Mouse (Mus musculus): ENCODE measurements around the gene Csrp3. TPM values are rescaled to one million over a fixed set of nuclear protein-coding genes. Genes with fewer than 3 reads are reported as not detected.

The Csrp3 gene
- polyA plus RNA-seq, 1 experiment from 2014 or later: not detected

GRCm38 (mm10) chr7:48875096-48875495, 27.3 kb upstream of the Csrp3 start:
- no peaks in the 10 kb centered on the region for H3K9me3 ChIP-seq (replicated peaks; ENCODE audit: control insufficient read depth, low read length)
- no peak overlapping the region for H3K9ac ChIP-seq (ENCODE audit: low read length)
- 87% methylated on average over 14 of the region's 14 CpGs for WGBS

GRCm38 (mm10) chr7:48871292-48871691, 23.5 kb upstream of the Csrp3 start:
- no peak for DNase-seq (ENCODE audit: low spot score)
- Histone ChIP-seq H3K9ac (ENCODE audit: low read length) (no peak overlapping the region), H3K4me3 (ENCODE audit: low read depth, low read length) (no peak overlapping the region), H3K27ac (ENCODE audit: low read depth, low read length) (no peak overlapping the region), H3K4me2 (ENCODE audit: low read length) (no peak overlapping the region), H3K36me3 (ENCODE audit: control insufficient read depth, insufficient read depth, low read length) (peaks cover 63% of the 10 kb centered on the region), H3K9me3 (replicated peaks; ENCODE audit: control insufficient read depth, low read length) (no peaks in the 10 kb centered on the region), H3K27me3 (replicated peaks; ENCODE audit: control insufficient read depth, insufficient read depth, low read length) (no peaks in the 10 kb centered on the region), H3K4me1 (ENCODE audit: control insufficient read depth, insufficient read depth, low read length) (no peaks in the 10 kb centered on the region)
- WGBS: 89% methylated on average over 11 of the region's 11 CpGs
- no peak for ATAC-seq

More at GRCm38 (mm10) chr7:48875096-48875495, 27.3 kb upstream of the Csrp3 start:
- Histone ChIP-seq H3K4me3 (ENCODE audit: low read depth, low read length) (no peak overlapping the region), H3K4me2 (ENCODE audit: low read length) (no peak overlapping the region), H3K27ac (ENCODE audit: low read depth, low read length) (no peak overlapping the region), H3K4me1 (ENCODE audit: control insufficient read depth, insufficient read depth, low read length) (peaks cover 3% of the 10 kb centered on the region; the same call in 1 of the 2 replicates), H3K36me3 (ENCODE audit: control insufficient read depth, insufficient read depth, low read length) (peaks cover 54% of the 10 kb centered on the region), H3K27me3 (replicated peaks; ENCODE audit: control insufficient read depth, insufficient read depth, low read length) (no peaks in the 10 kb centered on the region)
- DNase-seq (ENCODE audit: low spot score) (no peak), ATAC-seq (no peak)

DNA sequence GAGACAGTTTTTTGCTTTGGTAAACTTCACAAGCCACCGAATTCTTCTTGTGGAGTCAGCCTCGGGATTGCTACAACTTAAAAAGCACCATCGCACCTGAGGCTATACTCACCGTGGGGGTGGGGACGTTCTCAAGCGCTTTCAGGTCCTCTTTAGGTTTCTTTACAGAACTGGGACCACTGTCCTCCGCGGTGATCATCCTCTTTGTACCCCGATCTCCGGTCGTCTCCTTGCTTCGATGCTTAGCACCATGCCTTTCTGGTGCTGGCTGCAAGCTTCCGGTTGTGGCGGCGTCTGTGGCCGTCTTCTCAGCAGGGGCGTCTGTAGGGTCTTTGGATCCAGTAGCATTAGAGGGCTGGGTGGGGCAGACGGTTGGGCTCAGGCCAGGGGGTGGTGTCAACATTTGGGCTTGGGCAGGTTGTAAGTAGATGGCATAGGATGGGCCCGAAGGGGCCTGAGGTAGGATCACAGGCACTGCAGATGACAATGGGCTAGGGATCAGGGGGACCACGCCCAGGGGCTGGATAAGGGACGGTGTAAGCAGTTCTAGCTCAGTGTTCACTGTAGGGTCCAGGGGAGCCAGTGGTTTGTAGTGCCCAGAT, 22.8 kb upstream of the Csrp3 start:
- H3K9me3 ChIP-seq (replicated peaks; ENCODE audit: control insufficient read depth, low read length): no peaks in the 10 kb centered on the region
- peaks cover 63% of the 10 kb centered on the region for H3K36me3 ChIP-seq (ENCODE audit: control insufficient read depth, insufficient read depth, low read length)
- H3K4me3 ChIP-seq (ENCODE audit: low read depth, low read length): no peak overlapping the region
- WGBS: 95% methylated on average over 21 of the region's 21 CpGs
- H3K4me1 ChIP-seq (ENCODE audit: control insufficient read depth, insufficient read depth, low read length): no peaks in the 10 kb centered on the region
- ATAC-seq (no peak), DNase-seq (ENCODE audit: low spot score) (no peak)
- no peak overlapping the region for H3K9ac ChIP-seq (ENCODE audit: low read length)
- H3K27me3 ChIP-seq (replicated peaks; ENCODE audit: control insufficient read depth, insufficient read depth, low read length): no peaks in the 10 kb centered on the region
- H3K27ac ChIP-seq (ENCODE audit: low read depth, low read length): no peak overlapping the region
- no peak overlapping the region for H3K4me2 ChIP-seq (ENCODE audit: low read length)

DNA sequence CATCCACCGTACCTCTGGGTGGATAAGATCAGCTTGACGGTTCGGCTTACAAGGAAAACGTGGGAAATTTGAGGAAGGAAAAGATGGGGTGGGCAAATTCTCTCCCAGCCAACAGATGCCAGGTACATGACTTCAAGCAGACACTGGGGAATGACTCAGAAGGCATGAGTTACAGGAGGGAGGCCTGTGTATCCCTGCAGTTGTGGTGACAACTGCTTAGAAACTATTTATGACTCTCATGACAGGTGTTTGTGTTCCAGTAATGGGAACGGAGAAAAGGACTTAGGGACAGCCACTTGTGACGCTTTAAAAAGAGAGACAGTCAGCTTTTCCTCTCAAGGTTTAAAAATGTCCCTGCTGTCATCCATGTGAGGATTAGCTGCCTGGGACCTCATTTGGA, 22.3 kb upstream of the Csrp3 start:
- no peaks in the 10 kb centered on the region for H3K4me1 ChIP-seq (ENCODE audit: control insufficient read depth, insufficient read depth, low read length)
- DNase-seq (ENCODE audit: low spot score): no peak
- H3K36me3 ChIP-seq (ENCODE audit: control insufficient read depth, insufficient read depth, low read length): peaks cover 60% of the 10 kb centered on the region
- H3K4me2 ChIP-seq (ENCODE audit: low read length): no peak overlapping the region
- H3K9me3 ChIP-seq (replicated peaks; ENCODE audit: control insufficient read depth, low read length): no peaks in the 10 kb centered on the region
- H3K27me3 ChIP-seq (replicated peaks; ENCODE audit: control insufficient read depth, insufficient read depth, low read length): no peaks in the 10 kb centered on the region
- H3K4me3 ChIP-seq (ENCODE audit: low read depth, low read length): no peak overlapping the region
- no peak for ATAC-seq
- no peak overlapping the region for H3K9ac ChIP-seq (ENCODE audit: low read length)
- WGBS: 90% methylated on average over 6 of the region's 6 CpGs
- H3K27ac ChIP-seq (ENCODE audit: low read depth, low read length): no peak overlapping the region

DNA sequence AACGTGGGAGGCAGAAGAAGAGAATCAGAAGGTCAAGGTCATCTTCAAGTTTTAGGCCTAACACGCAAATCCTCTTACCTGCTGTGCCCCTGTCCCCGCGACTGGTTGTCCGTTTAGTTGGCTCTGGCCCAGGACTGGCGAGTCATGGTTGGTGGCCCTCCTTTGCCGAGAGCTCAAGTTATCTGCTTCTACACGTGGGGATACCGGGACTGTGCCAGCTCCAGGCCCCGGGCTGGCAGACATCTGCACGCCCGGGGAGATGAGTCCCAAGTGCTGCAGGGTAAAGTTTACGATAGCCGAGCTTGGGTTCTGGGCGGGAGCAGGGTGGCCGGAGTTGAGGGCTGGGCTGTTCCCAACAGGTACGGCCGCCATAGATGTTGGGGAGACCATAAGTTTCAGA, 19.7 kb upstream of the Csrp3 start:
- WGBS: 93% methylated on average over 18 of the region's 18 CpGs
- Histone ChIP-seq H3K4me2 (ENCODE audit: low read length) (no peak overlapping the region), H3K9ac (ENCODE audit: low read length) (no peak overlapping the region), H3K4me3 (ENCODE audit: low read depth, low read length) (no peak overlapping the region), H3K36me3 (ENCODE audit: control insufficient read depth, insufficient read depth, low read length) (peaks cover 39% of the 10 kb centered on the region), H3K9me3 (replicated peaks; ENCODE audit: control insufficient read depth, low read length) (no peaks in the 10 kb centered on the region), H3K4me1 (ENCODE audit: control insufficient read depth, insufficient read depth, low read length) (no peaks in the 10 kb centered on the region), H3K27me3 (replicated peaks; ENCODE audit: control insufficient read depth, insufficient read depth, low read length) (no peaks in the 10 kb centered on the region), H3K27ac (ENCODE audit: low read depth, low read length) (no peak overlapping the region)
- ATAC-seq (no peak), DNase-seq (ENCODE audit: low spot score) (no peak)

DNA sequence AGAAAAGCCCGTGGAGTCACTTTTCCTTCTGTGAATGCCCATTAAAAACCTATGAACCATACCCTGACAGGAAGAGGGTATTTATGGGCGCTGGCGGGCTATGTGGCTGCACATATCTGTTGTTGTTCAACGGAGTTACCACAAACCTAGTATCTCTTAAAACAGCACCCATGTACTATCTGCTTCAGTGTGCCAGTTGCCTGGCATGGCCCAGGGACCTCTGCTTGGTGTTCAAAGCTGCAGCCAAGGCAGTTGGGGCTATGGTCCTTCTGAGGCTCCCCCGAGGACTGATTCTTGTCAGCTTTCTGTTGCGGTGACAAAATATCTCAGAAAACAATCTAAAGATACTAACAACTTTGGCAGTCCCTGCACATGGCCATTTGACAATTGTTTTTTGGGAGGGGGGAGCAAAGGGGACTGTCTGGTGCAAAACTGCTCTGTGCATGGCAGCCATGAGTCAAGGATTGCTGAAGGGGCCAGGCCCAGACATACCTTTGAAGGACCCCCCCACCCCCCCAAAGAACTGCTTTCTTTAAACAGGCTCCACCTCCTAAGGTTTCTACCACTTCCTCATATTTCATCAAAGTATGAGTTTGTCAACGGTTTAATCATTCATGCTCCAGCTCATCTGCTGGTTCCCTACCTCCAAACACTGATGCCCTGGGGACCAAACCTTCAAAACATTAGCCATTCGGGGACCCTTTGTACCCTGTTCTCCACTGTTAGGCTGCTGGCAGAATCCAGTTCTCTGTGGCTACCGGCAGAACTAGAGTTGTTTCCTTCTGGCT, 17.0 kb upstream of the Csrp3 start:
- Histone ChIP-seq H3K4me1 (ENCODE audit: control insufficient read depth, insufficient read depth, low read length) (no peaks in the 10 kb centered on the region), H3K36me3 (ENCODE audit: control insufficient read depth, insufficient read depth, low read length) (peaks cover 12% of the 10 kb centered on the region), H3K27me3 (replicated peaks; ENCODE audit: control insufficient read depth, insufficient read depth, low read length) (no peaks in the 10 kb centered on the region), H3K4me2 (ENCODE audit: low read length) (no peak overlapping the region), H3K27ac (ENCODE audit: low read depth, low read length) (no peak overlapping the region), H3K9ac (ENCODE audit: low read length) (no peak overlapping the region), H3K4me3 (ENCODE audit: low read depth, low read length) (no peak overlapping the region), H3K9me3 (replicated peaks; ENCODE audit: control insufficient read depth, low read length) (no peaks in the 10 kb centered on the region)
- ATAC-seq: no peak
- DNase-seq (ENCODE audit: low spot score): no peak
- WGBS: 93% methylated on average over 9 of the region's 9 CpGs

- Histone ChIP-seq H3K27ac (ENCODE audit: low read depth, low read length) (no peak overlapping the region), H3K4me1 (ENCODE audit: control insufficient read depth, insufficient read depth, low read length) (no peaks in the 10 kb centered on the region), H3K36me3 (ENCODE audit: control insufficient read depth, insufficient read depth, low read length) (peaks cover 7% of the 10 kb centered on the region), H3K4me3 (ENCODE audit: low read depth, low read length) (no peak overlapping the region), H3K4me2 (ENCODE audit: low read length) (no peak overlapping the region), H3K27me3 (replicated peaks; ENCODE audit: control insufficient read depth, insufficient read depth, low read length) (no peaks in the 10 kb centered on the region), H3K9me3 (replicated peaks; ENCODE audit: control insufficient read depth, low read length) (no peaks in the 10 kb centered on the region), H3K9ac (ENCODE audit: low read length) (no peak overlapping the region)
- DNase-seq (ENCODE audit: low spot score): no peak
- ATAC-seq: no peak
Measured at GRCm38 (mm10) chr7:48864199-48864598, 16.4 kb upstream of the Csrp3 start.

- H3K27me3 ChIP-seq (replicated peaks; ENCODE audit: control insufficient read depth, insufficient read depth, low read length): no peaks in the 10 kb centered on the region
- H3K9me3 ChIP-seq (replicated peaks; ENCODE audit: control insufficient read depth, low read length): no peaks in the 10 kb centered on the region
- ATAC-seq (no peak), DNase-seq (ENCODE audit: low spot score) (no peak)
- WGBS: 92% methylated on average over 4 of the region's 4 CpGs
- no peak overlapping the region for H3K9ac ChIP-seq (ENCODE audit: low read length)
- H3K4me1 ChIP-seq (ENCODE audit: control insufficient read depth, insufficient read depth, low read length): no peaks in the 10 kb centered on the region
- H3K4me2 ChIP-seq (ENCODE audit: low read length): no peak overlapping the region
- no peak overlapping the region for H3K4me3 ChIP-seq (ENCODE audit: low read depth, low read length)
- no peak overlapping the region for H3K27ac ChIP-seq (ENCODE audit: low read depth, low read length)
- H3K36me3 ChIP-seq (ENCODE audit: control insufficient read depth, insufficient read depth, low read length): no peaks in the 10 kb centered on the region
Measured at GRCm38 (mm10) chr7:48861796-48862195, 14.0 kb upstream of the Csrp3 start.

DNA sequence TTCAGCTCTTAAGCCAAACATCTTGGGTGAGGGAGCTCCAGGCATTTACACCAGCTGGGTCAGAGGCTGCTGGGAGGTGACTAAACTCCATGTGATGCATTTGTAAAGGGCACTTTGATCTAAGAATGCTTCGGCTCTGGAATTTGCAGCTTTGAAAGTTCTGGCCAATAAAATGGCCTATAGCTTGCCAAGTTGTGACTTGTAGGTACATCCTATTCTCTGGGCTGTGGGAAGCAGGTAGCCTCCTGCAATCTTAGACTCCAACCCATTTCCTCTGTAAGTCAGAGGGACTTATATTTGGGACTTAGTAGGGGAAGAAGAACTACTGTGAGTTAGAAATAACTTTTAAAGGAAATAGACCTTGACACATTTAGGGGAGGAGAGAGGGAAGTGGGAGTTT, 13.1 kb upstream of the Csrp3 start:
- Histone ChIP-seq H3K27me3 (replicated peaks; ENCODE audit: control insufficient read depth, insufficient read depth, low read length) (no peaks in the 10 kb centered on the region), H3K27ac (ENCODE audit: low read depth, low read length) (no peak overlapping the region), H3K4me3 (ENCODE audit: low read depth, low read length) (no peak overlapping the region), H3K9ac (ENCODE audit: low read length) (no peak overlapping the region), H3K4me2 (ENCODE audit: low read length) (no peak overlapping the region), H3K36me3 (ENCODE audit: control insufficient read depth, insufficient read depth, low read length) (no peaks in the 10 kb centered on the region), H3K4me1 (ENCODE audit: control insufficient read depth, insufficient read depth, low read length) (no peaks in the 10 kb centered on the region), H3K9me3 (replicated peaks; ENCODE audit: control insufficient read depth, low read length) (no peaks in the 10 kb centered on the region)
- 74% methylated on average over 1 of the region's 1 CpGs for WGBS
- no peak for ATAC-seq
- DNase-seq (ENCODE audit: low spot score): no peak

Measured in forebrain, embryonic 14.5 days (tissue).